Mouse (Mus musculus) kidney, adult 2 months (tissue): Measurements from ENCODE around the gene Suds3. TPM values are rescaled to one million over a fixed set of nuclear protein-coding genes. Genes with fewer than 3 reads are reported as not detected.

Source experiments
- DNase-seq: peaks from one replicate; pipeline ENCODE4 v3.0.0; 2021
- H3K27ac ChIP-seq: fragments of 200-500 bp; 2 replicates; pipeline ENCODE4 v1.5.1; 2012; ENCODE audit warnings: low read depth, low read length, control low read depth, inconsistent platforms; ENCODE audit not compliant: insufficient read depth
- H3K27me3 ChIP-seq: fragments of 200-500 bp; replicated peaks from 2 replicates; pipeline ENCODE4 v1.6.1; 2012; ENCODE audit warnings: mild to moderate bottlenecking, moderate library complexity, low read length, inconsistent platforms; ENCODE audit not compliant: control insufficient read depth, insufficient read depth
- H3K36me3 ChIP-seq: fragments of 200-500 bp; 2 replicates; pipeline ENCODE4 v1.6.1; 2012; ENCODE audit warnings: mild to moderate bottlenecking, moderate library complexity, low read length, inconsistent platforms; ENCODE audit not compliant: control insufficient read depth, insufficient read depth
- H3K4me1 ChIP-seq: fragments of 200-500 bp; 2 replicates; pipeline ENCODE4 v1.6.1; 2011; ENCODE audit warnings: low read length; ENCODE audit not compliant: control insufficient read depth, insufficient read depth
- H3K4me3 ChIP-seq: fragments of 200-500 bp; 2 replicates; pipeline ENCODE4 v1.5.1; 2011; ENCODE audit warnings: mild to moderate bottlenecking, low read depth, low read length, control low read depth; ENCODE audit not compliant: insufficient read depth
- CTCF ChIP-seq: fragments of 200-500 bp; conservative IDR thresholded peaks from 2 replicates; pipeline ENCODE4 v1.5.1; 2011; ENCODE audit warnings: low read depth, mild to moderate bottlenecking, control low read depth, low read length, moderate library complexity, mixed read lengths; ENCODE audit not compliant: insufficient read depth, insufficient read length
- POLR2A ChIP-seq: fragments of 200-500 bp; IDR thresholded peaks from one replicate; pipeline ENCODE4 v1.6.1; 2011; ENCODE audit warnings: low read depth, low read length, control low read depth
- WGBS: fragments of 180-500 bp; shearing (Covaris S2); methylation state at CpG from one replicate; pipeline ENCODE4 v1.1.7; 2018; 5-methylcytosine and 5-hydroxymethylcytosine counted together
- polyA plus RNA-seq: library from polyadenylated mRNA; depleted of rRNA; stranded (reverse); fragments of >200 nt; gene quantifications from 2 replicates; pipeline ENCODE4 v1.2.3, GENCODE M21; 2012

Suds3 gene
- polyA plus RNA-seq, 1 experiment = 84.9 TPM

GRCm38 (mm10) chr5:117125482-117126346 lies 9.8 kb upstream of the Suds3 start:
- DNase-seq = no peak
- Histone ChIP-seq H3K27ac (no peak overlapping the region), H3K27me3 (no peaks in the 10 kb centered on the region), H3K36me3 (no peaks in the 10 kb centered on the region), H3K4me1 (peaks cover 3% of the 10 kb centered on the region; the same call in 1 of the 2 replicates), H3K4me3 (no peak overlapping the region)
- 88% methylated on average over 16 of the region's 16 CpGs for WGBS
- TF ChIP-seq CTCF (no peak), POLR2A (no peak)

DNA sequence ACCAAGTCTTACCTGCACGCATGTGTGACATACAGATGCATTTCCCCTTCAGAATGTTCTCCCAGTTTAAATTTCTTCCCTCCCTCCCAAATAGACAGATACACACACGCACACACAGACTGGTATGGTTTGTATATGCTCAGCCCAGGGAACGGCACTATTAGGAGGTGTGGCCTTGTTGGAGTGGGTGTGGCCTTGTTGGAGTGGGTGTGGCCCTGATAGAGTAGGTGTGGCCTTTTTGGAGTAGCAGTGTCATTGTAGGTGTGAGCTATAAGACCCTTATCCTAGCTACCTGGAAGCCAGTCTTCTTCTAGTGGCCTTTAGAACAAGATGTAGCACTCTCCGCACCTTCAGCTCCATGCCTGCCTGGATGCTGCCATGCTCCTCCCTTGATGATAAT lies 7.9 kb upstream of the Suds3 start:
- TF ChIP-seq POLR2A (no peak), CTCF (no peak)
- H3K27me3 ChIP-seq = no peaks in the 10 kb centered on the region
- no peak overlapping the region for H3K27ac ChIP-seq
- no peak for DNase-seq
- no peaks in the 10 kb centered on the region for H3K36me3 ChIP-seq
- 87% methylated on average over 4 of the region's 4 CpGs for WGBS
- H3K4me3 ChIP-seq = no peak overlapping the region
- peaks cover 3% of the 10 kb centered on the region; the same call in 1 of the 2 replicates for H3K4me1 ChIP-seq

- Histone ChIP-seq H3K27ac (no peak overlapping the region), H3K4me3 (no peak overlapping the region), H3K27me3 (no peaks in the 10 kb centered on the region), H3K4me1 (peaks cover 3% of the 10 kb centered on the region; the same call in 1 of the 2 replicates), H3K36me3 (no peaks in the 10 kb centered on the region)
- DNase-seq = no peak
- WGBS = 70% methylated on average over 6 of the region's 6 CpGs
- no peak for TF ChIP-seq CTCF
- TF ChIP-seq POLR2A = no peak
Measured at GRCm38 (mm10) chr5:117123102-117123501, 7.2 kb upstream of the Suds3 start.

- Histone ChIP-seq H3K27ac (no peak overlapping the region), H3K36me3 (no peaks in the 10 kb centered on the region), H3K4me3 (no peak overlapping the region), H3K27me3 (no peaks in the 10 kb centered on the region), H3K4me1 (peaks cover 3% of the 10 kb centered on the region; the same call in 1 of the 2 replicates)
- TF ChIP-seq POLR2A = no peak
- no peak for TF ChIP-seq CTCF
- WGBS = 14% methylated on average over 2 of the region's 2 CpGs
- peak; percentile 47 for DNase-seq
Measured at GRCm38 (mm10) chr5:117121657-117122056, 5.7 kb upstream of the Suds3 start.

- H3K27ac ChIP-seq = peak overlapping the region; percentile 8; the same call in 1 of the 2 replicates
- H3K36me3 ChIP-seq = no peaks in the 10 kb centered on the region
- peak overlapping the region; percentile 66 for H3K4me3 ChIP-seq
- peak; percentile 15 for DNase-seq
- 2% methylated on average over 40 of the region's 40 CpGs for WGBS
- no peaks in the 10 kb centered on the region for H3K27me3 ChIP-seq
- peaks cover 3% of the 10 kb centered on the region; the same call in 1 of the 2 replicates for H3K4me1 ChIP-seq
- TF ChIP-seq CTCF = no peak
- TF ChIP-seq POLR2A = no peak
Measured at GRCm38 (mm10) chr5:117120489-117121466, 4.9 kb upstream of the Suds3 start.

GRCm38 (mm10) chr5:117119777-117120488 lies 4.0 kb upstream of the Suds3 start, which contains the start of gene Taok3:
TSS of gene Taok3 (plus strand) at chr5:117120129.
- H3K27me3 ChIP-seq = no peaks in the 10 kb centered on the region
- peak within 1 kb of the TSS; percentile 96 for H3K27ac ChIP-seq
- DNase-seq = peak; percentile 100
- peak; percentile 88 for TF ChIP-seq POLR2A
- TF ChIP-seq CTCF = 0 out of 2 replicates have a peak, but pooled peaks have one; percentile 0
- under 1% methylated on average over 74 of the region's 74 CpGs for WGBS
- peaks cover 3% of the 10 kb centered on the region; the same call in 1 of the 2 replicates for H3K4me1 ChIP-seq
- H3K36me3 ChIP-seq = no peaks in the 10 kb centered on the region
- H3K4me3 ChIP-seq = peak within 1 kb of the TSS; percentile 78
